Mouse (Mus musculus): ENCODE data around the gene Tmem229b.

DNA sequence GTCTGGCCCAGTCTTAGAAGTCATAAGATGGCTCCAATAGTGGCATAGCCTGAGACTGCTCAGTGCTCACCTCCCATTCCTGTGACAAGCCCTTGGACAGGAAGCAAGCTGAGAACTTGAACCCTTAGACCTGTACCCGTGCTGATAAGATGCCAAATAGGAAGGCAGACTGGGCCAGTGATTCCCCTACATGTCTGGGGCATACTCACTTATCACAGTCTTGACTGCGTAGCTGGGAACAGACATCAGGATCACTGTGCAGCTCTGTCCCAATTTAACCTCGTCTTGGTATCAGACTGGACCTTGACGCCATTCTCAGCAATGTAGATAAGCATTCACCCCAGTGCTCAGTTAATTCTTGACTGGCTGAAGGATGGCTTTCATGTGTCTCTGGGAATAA is 29.9 kb downstream of the Tmem229b start:
- TF ChIP-seq CTCF (IDR thresholded peaks at IDR 0.05; ENCODE audit: low read depth) (no peak), EP300 (optimal IDR thresholded peaks at IDR 0.05) (no peak)

Data from stomach, postnatal 0 days (tissue).